17 mouse cellular contexts compared by ENCODE assay signal in the genomic region with DNA sequence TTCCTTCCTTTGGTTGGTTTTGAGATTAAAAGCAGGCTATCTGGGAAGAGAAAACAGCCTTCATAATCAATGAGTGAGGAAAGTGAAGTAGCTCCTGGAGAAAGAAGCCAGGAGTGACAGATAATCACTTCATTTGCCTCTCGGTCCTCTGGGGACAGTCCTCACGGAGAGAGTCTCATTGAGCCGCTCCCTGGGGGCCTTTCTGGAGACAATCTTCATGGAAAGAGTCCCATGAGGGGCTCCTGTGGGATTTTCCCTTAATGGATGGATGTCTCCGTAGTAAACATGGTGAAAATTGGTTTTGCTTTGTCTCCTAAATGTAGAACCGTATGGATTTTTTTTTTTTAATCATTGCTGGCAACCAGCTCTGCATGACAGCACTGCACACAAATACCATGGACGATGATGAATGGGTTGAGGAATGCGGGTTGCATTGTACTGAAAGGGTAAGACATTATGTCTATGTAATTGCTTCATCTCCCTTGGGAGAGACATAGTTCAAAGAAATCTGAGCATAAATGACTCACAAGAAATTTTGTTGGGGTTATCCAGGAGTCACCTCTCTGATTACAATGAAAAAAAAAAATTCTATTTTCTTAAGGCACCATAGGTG. TPM values are rescaled to one million over a fixed set of nuclear protein-coding genes. Genes with fewer than 3 reads are reported as not detected.
DNase-seq lines count a peak whose midpoint lies in the region; ATAC-seq and TF ChIP-seq lines count a peak whose summit lies in the region.
"Had no signal": no experiment of that assay in that cellular context is flagged by ENCODE, and none has a peak within 500 bp of the region (broad histone marks: within the 10 kb centered on the region; RNA-seq: fewer than 3 reads in every experiment).

No protein-coding gene starts in this region.

- no peaks in the 10 kb centered on the region for H3K27me3 ChIP-seq in heart, postnatal 0 days (ENCODE audit: control insufficient read depth, insufficient read depth, low read length)
- no peaks in the 10 kb centered on the region for H3K27me3 ChIP-seq in heart, adult 2 months (ENCODE audit: control insufficient read depth, insufficient read depth, low read length)
- H3K27me3 ChIP-seq in midbrain, embryonic 13.5 days = no peaks in the 10 kb centered on the region

- TF ChIP-seq EP300 in heart, postnatal 0 days (IDR thresholded peaks at IDR 0.05; ENCODE audit: low read depth) = no peak
- no peak for TF ChIP-seq EP300 in heart, adult 2 months (IDR thresholded peaks at IDR 0.05; ENCODE audit: insufficient read depth, low read depth, low read length)

- H3K27ac ChIP-seq in heart, postnatal 0 days (ENCODE audit: low read depth) = 0 out of 2 replicates have a peak overlapping the region, but pooled peaks have one; percentile 34
- no peak overlapping the region for H3K27ac ChIP-seq in heart, adult 2 months
- 0 out of 2 replicates have a peak overlapping the region, but pooled peaks have one; percentile 38 for H3K27ac ChIP-seq in embryonic fibroblast, embryonic 13.5 days (ENCODE audit: insufficient read depth, low read length)
- no peak overlapping the region for H3K27ac ChIP-seq in midbrain, embryonic 13.5 days
- H3K27ac ChIP-seq: layer of hippocampus, adult 2 months had no signal

- 29% methylated on average over 7 of the region's 7 CpGs for WGBS in heart, postnatal 0 days
- WGBS in heart, adult 2 months = 43% methylated on average over 7 of the region's 7 CpGs
- 14% methylated on average over 7 of the region's 7 CpGs for WGBS in midbrain, embryonic 13.5 days

- no peaks in the 10 kb centered on the region for H3K36me3 ChIP-seq in heart, postnatal 0 days (replicated peaks; ENCODE audit: control insufficient read depth, insufficient read depth, low read length)
- no peaks in the 10 kb centered on the region for H3K36me3 ChIP-seq in heart, adult 2 months (ENCODE audit: control insufficient read depth, insufficient read depth, low read length)
- no peaks in the 10 kb centered on the region for H3K36me3 ChIP-seq in midbrain, embryonic 13.5 days

- peak overlapping the region; percentile 33; the same call in 1 of the 2 replicates for H3K4me2 ChIP-seq in heart, postnatal 0 days (ENCODE audit: low read depth, low read length)
- H3K4me2 ChIP-seq in midbrain, embryonic 13.5 days (replicated peaks) = no peak overlapping the region
- H3K4me2 ChIP-seq: lung, embryonic 14.5 days had no signal

- peak; percentile 55; the same call in 1 of the 2 replicates for ATAC-seq in heart, postnatal 0 days (ENCODE audit: insufficient read depth, low read depth)
- ATAC-seq in midbrain, embryonic 13.5 days = 0 out of 2 replicates have a peak, but pooled peaks have one; percentile 37
- ATAC-seq: forebrain, embryonic 16.5 days had no signal

- no peak overlapping the region for H3K9ac ChIP-seq in heart, postnatal 0 days (replicated peaks; ENCODE audit: low read depth, low read length)
- no peak overlapping the region for H3K9ac ChIP-seq in heart, adult 2 months (ENCODE audit: low read depth, low read length)
- no peak overlapping the region for H3K9ac ChIP-seq in midbrain, embryonic 13.5 days (replicated peaks)
- H3K9ac ChIP-seq: lung, embryonic 14.5 days had no signal

- no peak for TF ChIP-seq POLR2A in heart, adult 2 months (IDR thresholded peaks at IDR 0.05; ENCODE audit: insufficient read depth, low read depth, low read length)
- TF ChIP-seq POLR2A in embryonic fibroblast, embryonic 13.5 days (IDR thresholded peaks at IDR 0.05; ENCODE audit: low read depth, low read length) = no peak

- DNase-seq in heart, postnatal 0 days (ENCODE audit: low spot score) = peak; percentile 40
- DNase-seq in heart, adult 2 months = no peak
- DNase-seq in Muller cell, postnatal 12 days (ENCODE audit: inconsistent ontology term) = peak; percentile 88
- no peak for DNase-seq in left cerebral cortex, adult 18-20 months (ENCODE audit: low spot score in 2 of 2)
- no peak for DNase-seq in frontal cortex, postnatal 14 days (ENCODE audit: low spot score in 2 of 2)
- DNase-seq in urinary bladder, postnatal 10 days (ENCODE audit: low spot score) = no peak
- DNase-seq: adrenal gland, postnatal 25 days; cerebellum, postnatal 36 days; gastrocnemius, postnatal 25 days; heart, postnatal 36 days; kidney, adult 8-10 months; lung, embryonic 14.5 days; thymus, postnatal 4 days had no signal

- no peaks in the 10 kb centered on the region for H3K79me2 ChIP-seq in heart, adult 2 months (replicated peaks; ENCODE audit: control insufficient read depth, insufficient read depth, low read length)

- TF ChIP-seq CTCF in heart, postnatal 0 days (IDR thresholded peaks at IDR 0.05; ENCODE audit: low read depth) = no peak
- TF ChIP-seq CTCF in heart, adult 2 months (IDR thresholded peaks at IDR 0.05) = no peak
- TF ChIP-seq CTCF in embryonic fibroblast, embryonic 13.5 days (IDR thresholded peaks at IDR 0.05; ENCODE audit: borderline replicate concordance, insufficient read depth, low read length) = no peak

- peak overlapping the region; percentile 15; the same call in 1 of the 2 replicates for H3K4me3 ChIP-seq in heart, postnatal 0 days (ENCODE audit: low read depth, low read length)
- no peak overlapping the region for H3K4me3 ChIP-seq in heart, adult 2 months
- no peak overlapping the region; the same call in 1 of the 2 replicates for H3K4me3 ChIP-seq in embryonic fibroblast, embryonic 13.5 days (ENCODE audit: insufficient read depth, low read length)
- H3K4me3 ChIP-seq in midbrain, embryonic 13.5 days (replicated peaks) = no peak overlapping the region
- H3K4me3 ChIP-seq: layer of hippocampus, adult 2 months had no signal

- 0 out of 2 replicates have a peak, but pooled peaks cover 5% of the 10 kb centered on the region for H3K4me1 ChIP-seq in heart, postnatal 0 days (ENCODE audit: control insufficient read depth, insufficient read depth)
- no peaks in the 10 kb centered on the region for H3K4me1 ChIP-seq in heart, adult 2 months (ENCODE audit: control insufficient read depth, insufficient read depth, low read length)
- peaks cover 4% of the 10 kb centered on the region; the same call in 1 of the 2 replicates for H3K4me1 ChIP-seq in embryonic fibroblast, embryonic 13.5 days (ENCODE audit: control insufficient read depth, insufficient read depth, low read length)
- H3K4me1 ChIP-seq in midbrain, embryonic 13.5 days (replicated peaks) = peaks cover 5% of the 10 kb centered on the region; the same call in 1 of the 2 replicates

- intact Hi-C loops in heart, adult 2 months (cut with DNase I) = no loop called here

- no peaks in the 10 kb centered on the region for H3K9me3 ChIP-seq in heart, postnatal 0 days (replicated peaks; ENCODE audit: control insufficient read depth, low read length)
- no peaks in the 10 kb centered on the region for H3K9me3 ChIP-seq in midbrain, embryonic 13.5 days

RNA-seq across cellular contexts. Expression of gene Dcbld2, which starts 19.0 kb away (rescaled TPM):
- 26.5 and 38.4 TPM in 2 replicates for total RNA-seq in heart, postnatal 0 days (2014; rRNA removed; ENCODE audit: low replicate concordance)
- 3.9 and 4.1 TPM in 2 replicates for polyA plus RNA-seq in heart, postnatal 0 days (2015; fragmentation: Nextera tagmentation; extraction: Ambion mirVana)
- total RNA-seq in heart, adult 2 months (2021) = 10 to 100 TPM; 14.0 to 16.8 TPM
- 9.0 and 17.8 TPM in 2 replicates for polyA plus RNA-seq in heart, adult 2 months (2012; rRNA removed)
- 71.2 and 87.2 TPM in 2 replicates for polyA plus RNA-seq in embryonic fibroblast, embryonic 13.5 days (2011; ENCODE audit: insufficient read length, low read depth, missing spikeins)
- 6.1 TPM in 2 replicates for polyA plus RNA-seq in midbrain, embryonic 13.5 days (2015; fragmentation: Nextera tagmentation; extraction: Ambion mirVana)
- 10 to 100 TPM; 21.5 to 27.5 TPM for total RNA-seq in left cerebral cortex, adult 18-20 months (2021)

Comparison
In these comparisons a context has a peak if more than half of its experiments do, and no peak if none do; other contexts are left out.
1. DNase-seq: peak in heart, postnatal 0 days (single experiment) and Muller cell, postnatal 12 days (single experiment); none in heart, adult 2 months (0 of 2), left cerebral cortex, adult 18-20 months (0 of 2), frontal cortex, postnatal 14 days (0 of 2) and urinary bladder, postnatal 10 days (single experiment).
2. H3K27ac ChIP-seq: peak in heart, postnatal 0 days (single experiment) and embryonic fibroblast, embryonic 13.5 days (single experiment); none in heart, adult 2 months (single experiment) and midbrain, embryonic 13.5 days (single experiment).